Mouse (Mus musculus) thymus, postnatal 10 days (tissue): Measurements from ENCODE around the gene Lrrc75b.

Experiments used
- DNase-seq, 2 experiments: peaks; one replicate each; pipeline ENCODE4 v3.0.0; 2021; ENCODE audit warnings: low spot score in 2 of 2

The Lrrc75b gene

DNA sequence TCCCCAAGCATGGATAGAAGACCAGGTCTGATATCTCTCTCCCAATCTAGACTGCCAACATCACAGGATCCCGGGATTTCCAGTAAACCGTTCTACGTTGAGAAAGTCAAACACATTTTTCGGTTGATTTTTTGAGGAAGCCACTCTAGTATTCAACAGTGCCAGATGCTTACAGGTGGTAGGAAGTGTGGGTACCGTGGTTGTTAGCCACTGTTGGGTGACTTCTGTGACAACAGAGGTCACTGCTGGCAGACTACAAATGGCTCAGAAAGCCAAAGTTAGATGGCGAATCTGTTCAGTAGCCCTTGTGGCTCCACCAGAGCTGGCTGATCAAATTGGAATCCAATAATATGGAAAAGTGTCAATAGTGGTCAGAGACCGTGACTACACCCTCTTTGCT is 56.4 kb downstream of the Lrrc75b start:
- DNase-seq: no peak

DNA sequence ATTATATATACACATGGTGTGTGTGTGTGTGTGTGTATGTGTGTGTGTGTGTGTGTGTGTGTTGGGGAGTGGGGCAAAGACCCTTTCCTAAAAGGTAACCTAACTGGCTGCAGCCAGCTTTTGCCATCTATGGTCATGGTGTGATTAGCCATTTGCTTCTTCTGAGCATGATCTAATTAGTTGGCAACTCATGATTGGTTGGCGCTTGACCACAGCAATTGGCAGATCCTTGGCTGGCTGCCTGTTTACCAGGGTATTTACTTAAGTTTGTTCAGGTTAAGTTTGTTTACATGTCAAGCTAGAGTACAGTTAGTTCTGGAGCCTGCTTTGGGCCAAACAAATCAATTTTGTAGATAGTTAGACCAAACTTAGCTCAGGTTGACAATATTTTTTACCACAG is 58.5 kb downstream of the Lrrc75b start:
- DNase-seq: no peak

DNA sequence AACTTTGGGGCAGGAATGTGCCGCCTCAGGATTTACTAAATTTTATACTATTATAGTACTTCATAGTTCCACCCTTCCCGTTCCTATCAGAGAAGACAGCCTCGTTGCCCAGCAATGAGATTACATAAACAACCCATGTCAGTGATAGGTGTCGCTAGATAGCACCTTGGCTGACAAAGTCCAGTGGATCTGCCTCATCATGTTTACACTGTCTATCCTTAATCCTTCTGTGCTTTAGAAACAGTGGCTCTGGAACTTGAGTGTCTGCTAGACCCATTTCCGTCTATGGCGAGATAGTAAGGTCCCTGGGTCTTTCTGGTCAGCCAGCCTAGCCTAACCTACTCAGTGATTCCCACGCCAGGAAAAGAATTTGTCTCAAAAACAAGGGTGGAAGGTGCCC is 59.8 kb downstream of the Lrrc75b start:
- no peak for DNase-seq
